Mouse (Mus musculus) kidney, postnatal 36 days (tissue): ENCODE data around the gene Nol9.
"Not testable (repeated sequence)": the region's sequence is repeated elsewhere in the genome, so short reads cannot be mapped to it uniquely, and the experiment has no call there.

Experiments
- DNase-seq, 2 experiments: peaks; one replicate each; pipeline ENCODE4 v3.0.0; 2021 to 2022; ENCODE audit warnings: mixed read lengths in 2 of 2

The Nol9 gene

DNA sequence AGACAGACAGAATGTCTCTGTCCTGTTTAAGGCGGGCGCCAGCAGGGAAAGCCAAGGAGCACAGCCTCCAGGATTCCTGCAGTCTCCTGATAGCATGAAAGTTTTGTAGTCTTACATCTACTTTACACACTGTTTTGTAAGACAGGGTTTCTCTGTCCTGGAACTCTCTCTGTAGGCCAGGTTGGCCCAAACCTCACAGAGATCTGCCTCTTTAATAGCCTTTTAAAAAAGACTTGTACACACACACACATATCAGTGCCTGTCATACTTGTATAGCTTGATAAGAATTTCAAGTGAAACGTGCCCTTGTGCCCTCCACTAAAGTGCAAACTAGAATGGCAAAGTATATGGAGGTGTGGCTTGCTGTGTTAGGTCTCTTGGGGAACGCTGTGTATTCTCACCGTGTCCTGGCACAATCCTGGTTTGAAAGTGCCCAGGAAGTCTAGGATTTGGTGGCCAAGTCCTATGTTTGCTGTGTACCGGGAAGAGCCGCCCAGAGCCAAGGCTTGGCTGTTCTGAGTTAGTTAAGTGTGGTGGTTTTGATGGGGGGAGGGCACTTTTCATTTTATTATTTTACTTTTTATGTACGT, 27.9 kb upstream of the Nol9 start:
- no peak for DNase-seq

DNA sequence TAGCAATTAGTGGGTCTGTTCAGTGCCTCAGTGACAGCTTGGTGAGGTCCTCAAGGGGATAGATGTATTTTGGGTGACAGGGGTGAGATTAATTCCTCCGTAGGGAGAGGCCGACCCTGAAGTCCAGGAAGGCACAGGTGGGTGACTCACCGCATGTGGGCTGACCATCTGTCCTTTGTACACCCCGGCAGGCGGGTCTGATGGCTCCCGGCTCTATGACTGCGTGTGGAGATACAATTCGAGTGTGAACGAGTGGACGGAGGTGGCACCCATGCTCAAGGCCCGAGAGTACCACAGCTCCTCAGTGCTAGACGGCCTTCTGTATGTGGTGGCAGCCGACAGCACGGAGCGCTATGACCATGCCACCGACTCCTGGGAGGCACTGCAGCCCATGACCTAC, 27.0 kb upstream of the Nol9 start:
- no peak for DNase-seq

DNA sequence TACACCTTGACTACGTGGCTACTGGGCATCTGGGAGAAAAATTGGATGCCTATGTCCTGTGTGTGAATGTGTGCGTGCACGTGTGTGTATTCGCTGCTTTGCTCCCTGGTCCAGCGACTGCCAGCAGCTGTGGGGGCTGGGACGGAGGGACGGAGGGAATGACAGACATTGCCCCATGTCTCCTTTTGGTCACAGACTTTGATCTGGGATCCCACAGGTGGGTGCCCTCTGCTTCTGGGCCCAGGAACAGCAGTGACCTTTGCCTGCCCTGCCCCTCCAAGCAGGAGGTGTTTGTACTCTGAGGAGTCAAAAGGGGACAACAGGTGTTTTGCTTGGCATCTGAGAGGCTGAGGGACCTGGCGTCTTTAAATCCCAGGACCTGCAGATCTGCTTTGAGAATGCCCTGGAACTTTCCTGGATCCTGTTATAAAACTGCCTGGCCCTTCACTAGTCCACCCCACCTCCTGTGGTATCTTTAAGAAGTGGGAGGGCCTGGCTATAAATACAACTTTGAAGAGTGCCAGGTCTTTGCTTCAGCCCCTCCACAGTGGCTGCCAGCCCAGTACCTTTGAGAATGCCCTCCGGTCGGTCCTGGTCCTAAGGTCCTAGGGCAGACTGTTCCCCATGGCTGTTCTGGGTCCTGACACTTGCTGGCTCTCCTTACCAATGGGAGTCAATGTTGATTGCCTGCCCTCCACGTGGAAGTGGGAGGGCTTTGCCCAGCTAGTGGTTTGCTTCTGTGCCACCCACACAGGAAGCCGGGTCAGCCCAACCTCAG, 25.9 kb upstream of the Nol9 start:
- DNase-seq: peak; percentile 84 to 86

DNA sequence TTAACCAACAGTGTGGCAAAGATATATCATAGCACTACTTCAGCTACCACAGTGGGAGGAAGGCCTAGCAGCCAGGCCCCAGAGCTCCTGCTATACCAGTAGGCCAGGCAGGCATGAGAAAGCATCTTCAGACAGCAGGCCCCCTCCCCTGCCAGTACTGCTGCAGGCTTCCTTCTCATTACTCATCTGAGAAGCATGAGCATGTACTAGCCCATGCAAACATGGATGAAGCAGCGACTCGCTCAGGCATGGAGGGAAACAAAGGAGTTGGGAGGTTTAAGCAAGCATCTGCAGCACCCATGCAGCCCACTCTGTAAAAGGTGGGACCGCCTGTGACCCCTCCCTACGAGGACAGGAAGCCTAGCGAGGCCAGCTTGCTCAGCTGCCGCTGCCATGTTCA, 20.0 kb upstream of the Nol9 start:
- DNase-seq: no peak

DNA sequence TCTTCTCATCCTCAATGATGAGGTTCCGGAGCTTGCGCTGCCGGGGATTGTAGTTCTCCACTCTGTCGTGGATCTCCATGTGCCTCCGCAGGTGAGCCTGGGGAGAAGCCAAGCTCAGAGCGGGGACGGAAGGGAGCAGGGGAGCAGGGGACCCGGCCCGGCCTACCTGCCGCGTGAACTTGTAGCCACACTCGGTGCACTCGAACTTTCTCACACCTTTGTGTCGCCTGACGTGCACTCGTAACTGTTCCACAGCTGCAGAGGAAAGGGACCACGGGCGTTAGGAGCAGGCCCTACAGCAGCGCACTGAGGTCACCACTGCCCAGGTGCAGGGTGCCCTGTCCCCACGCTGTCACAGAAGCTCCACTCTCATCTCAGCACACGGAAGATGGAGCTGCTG, 19.1 kb upstream of the Nol9 start:
- DNase-seq: no peak

- no peak for DNase-seq
Measured at GRCm38 (mm10) chr4:152021568-152022097, 17.5 kb upstream of the Nol9 start.

- DNase-seq: no peak
Measured at GRCm38 (mm10) chr4:152022506-152022905, 16.6 kb upstream of the Nol9 start.

GRCm38 (mm10) chr4:152024525-152024924, 14.6 kb upstream of the Nol9 start:
- DNase-seq: no peak

- DNase-seq: peak in 1 of 2 experiments; percentile 69
Measured at GRCm38 (mm10) chr4:152026751-152027508, 12.2 kb upstream of the Nol9 start.

DNA sequence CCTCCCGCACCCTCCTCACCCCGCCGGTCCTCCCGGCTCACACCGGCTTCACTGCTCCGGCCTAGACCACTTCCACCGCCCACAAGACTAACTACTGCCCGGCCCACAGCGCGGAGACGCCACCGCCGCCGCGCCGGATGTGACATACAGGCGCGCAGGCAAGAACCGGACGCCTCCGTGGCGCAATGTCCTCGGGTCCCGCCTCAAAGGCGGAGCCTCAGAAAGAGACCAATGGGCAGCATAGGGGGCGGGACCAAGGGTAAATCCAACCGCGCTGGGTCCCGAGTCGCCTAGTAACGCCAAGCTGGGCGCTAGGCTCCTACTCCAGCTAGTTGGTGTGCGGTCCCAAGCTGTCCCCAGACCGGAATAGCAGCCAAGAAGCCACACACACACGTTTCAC, 11.6 kb upstream of the Nol9 start, which contains the start of gene Zbtb48:
TSS of gene Zbtb48 (minus strand) at position 148 of the 400 bp plus-strand sequence.
- DNase-seq: peak; percentile 98 to 99

DNA sequence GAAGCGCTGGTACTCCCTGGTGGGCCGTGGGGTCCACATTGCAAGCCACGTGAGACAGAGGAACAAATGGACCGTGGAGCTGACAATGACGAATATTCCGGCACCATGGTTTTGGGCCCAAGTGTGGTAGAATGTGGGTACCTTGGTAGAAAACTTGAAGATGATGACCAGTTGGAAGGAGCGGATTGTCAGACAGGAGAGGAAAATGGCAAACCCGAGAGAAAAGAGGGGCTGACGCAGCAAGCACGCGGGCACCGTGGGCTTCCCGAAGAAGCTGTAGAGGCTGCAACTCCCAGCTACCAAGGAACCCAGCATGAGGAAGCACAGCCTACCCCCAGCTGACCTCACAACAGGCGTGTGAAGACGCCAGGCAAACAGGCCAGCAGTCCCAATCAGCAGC, 10.7 kb upstream of the Nol9 start:
- DNase-seq: no peak

- DNase-seq: peak in 1 of 2 experiments; percentile 50
Measured at GRCm38 (mm10) chr4:152029087-152029486, 10.0 kb upstream of the Nol9 start.

- DNase-seq: no peak
Measured at GRCm38 (mm10) chr4:152029997-152030396, 9.1 kb upstream of the Nol9 start.

DNA sequence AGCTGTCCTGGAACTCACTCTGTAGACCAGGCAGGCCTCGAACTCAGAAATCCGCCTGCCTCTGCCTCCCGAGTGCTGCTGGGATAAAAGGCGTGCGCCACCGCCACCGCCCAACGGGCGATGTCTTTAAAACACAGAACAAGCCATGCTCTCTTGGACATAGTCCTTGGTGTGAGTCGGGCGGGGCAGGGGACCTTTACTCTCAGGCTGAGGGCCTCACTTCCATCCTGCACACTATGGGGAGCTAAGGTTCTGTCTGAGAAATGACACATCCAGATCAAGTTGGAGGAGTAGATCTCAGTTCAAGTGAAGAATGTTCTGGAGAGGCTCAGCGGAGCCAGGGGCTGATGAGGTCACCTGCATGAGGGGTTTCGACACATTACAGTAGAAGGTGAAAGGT, 6.2 kb upstream of the Nol9 start:
- DNase-seq: no peak

- DNase-seq: not testable (repeated sequence)
Measured at GRCm38 (mm10) chr4:152036464-152036863, 2.7 kb upstream of the Nol9 start.

DNA sequence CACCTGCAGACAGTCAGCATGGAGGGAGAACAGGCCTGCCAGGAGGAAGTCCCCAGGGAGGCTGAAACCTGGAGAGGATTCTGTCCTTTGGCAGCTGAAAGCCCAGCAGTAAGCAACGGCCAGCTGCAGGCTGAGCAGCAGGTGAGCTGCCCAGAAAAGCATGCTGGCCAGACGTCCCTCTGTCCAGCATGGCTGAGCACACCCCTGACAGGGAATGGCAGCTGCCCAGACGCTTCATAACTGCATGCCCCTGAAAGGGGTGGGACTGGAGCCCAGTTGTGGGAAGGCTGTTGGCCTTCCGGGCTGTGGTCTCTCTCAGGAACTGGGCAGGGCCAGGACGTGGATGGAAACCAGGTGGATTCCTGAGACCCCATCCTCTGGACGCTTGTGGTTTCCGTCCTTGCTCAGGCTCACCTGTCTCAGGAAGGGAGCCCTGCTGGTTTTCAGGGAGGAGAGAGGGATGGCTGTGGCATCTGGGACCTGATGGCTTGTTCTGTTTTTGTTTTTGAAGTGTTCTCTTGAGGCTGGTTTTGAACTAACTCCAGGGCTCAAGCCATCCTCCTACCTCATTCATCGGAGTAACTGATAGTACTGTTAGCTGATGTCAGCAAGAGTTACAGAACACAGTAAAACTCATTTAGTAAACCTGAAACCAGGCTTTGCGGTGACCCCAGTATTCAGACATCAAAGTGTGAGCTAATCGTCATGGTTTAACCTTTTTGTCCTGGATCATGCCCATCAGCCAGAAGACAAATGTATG, 716 bp upstream of the Nol9 start, which contains the start of gene Tas1r1:
TSS of gene Tas1r1 (minus strand) at position 344 of the 760 bp plus-strand sequence.
- DNase-seq: peak in 1 of 2 experiments; percentile 41

DNA sequence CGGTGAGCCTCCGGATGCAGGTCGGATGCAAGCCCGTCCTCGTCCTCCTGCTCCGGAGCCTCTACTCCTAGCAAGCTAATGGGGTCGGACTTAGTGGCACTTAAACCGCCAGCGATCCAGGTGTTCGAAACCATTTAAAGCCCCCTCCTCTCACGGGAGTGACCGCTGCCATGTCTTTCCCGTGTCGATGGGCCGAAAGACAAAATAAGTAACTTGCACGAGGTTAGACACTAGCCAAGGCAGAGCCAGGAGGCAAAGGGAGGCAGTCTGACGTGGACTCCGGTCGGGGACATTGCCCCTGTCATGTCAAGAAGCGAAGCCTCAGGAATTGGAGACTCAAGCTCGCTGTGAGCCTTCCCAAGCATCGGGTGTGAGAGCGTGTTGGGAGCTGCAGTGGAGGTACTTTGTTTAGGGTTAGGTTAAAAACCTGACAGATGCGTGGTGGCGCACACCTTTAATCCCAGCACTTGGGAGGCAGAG, 750 bp downstream of the Nol9 start:
- peak; percentile 30 to 55 for DNase-seq

DNA sequence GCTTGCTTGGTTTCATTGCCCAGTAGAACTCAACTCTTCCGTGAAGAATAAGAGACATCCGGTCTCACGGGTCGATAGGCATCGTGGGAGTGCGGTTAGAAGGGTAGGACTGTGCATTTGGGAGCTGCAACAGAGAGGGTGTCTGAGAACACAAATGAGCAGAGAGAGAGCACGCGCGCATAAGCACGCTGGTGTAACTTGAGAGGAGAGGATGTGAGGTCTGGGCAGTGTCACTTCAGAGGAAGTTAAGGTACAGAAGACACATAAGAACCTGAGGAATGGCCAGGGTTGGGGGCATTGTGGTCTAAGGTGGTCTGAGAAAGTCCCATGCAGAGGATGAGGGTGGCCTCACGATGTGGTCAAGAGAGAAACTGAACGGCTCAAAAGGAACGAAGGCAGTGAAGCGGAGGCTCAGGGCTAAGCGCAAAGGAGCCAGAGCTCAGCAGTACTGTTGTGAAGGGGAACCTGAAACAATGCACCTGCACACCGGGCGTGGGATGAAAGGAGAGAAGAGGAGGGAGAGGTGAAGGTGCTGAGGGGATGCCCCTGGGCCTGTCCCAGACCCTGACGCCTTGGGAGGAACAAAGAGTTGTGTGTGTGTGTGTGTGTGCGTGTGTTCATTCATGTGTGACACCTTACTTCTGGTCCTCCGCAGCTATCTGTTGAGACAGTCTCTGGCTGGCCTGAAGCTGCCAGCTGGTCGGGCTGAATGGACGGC, 3.0 kb downstream of the Nol9 start:
- DNase-seq: no peak

DNA sequence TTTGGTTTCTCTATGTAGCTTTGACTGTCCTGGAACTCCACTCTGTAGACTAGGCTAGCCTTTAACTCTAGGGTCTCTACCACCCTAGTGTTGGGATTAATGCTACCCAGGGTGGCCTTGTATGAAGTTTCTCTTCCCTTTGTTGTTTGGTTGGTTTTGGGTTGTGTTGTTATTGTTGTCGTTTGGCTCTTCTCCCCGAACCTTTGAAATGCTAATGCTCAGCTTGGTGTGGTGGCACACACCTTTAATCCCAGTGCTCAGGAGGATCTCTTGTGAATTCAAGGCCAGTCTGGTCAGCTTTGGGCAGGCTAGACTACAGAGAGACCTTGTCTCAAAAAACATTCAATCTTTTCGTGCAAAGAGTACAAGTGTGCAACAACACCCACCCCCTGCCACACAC, 4.0 kb downstream of the Nol9 start:
- no peak for DNase-seq

DNA sequence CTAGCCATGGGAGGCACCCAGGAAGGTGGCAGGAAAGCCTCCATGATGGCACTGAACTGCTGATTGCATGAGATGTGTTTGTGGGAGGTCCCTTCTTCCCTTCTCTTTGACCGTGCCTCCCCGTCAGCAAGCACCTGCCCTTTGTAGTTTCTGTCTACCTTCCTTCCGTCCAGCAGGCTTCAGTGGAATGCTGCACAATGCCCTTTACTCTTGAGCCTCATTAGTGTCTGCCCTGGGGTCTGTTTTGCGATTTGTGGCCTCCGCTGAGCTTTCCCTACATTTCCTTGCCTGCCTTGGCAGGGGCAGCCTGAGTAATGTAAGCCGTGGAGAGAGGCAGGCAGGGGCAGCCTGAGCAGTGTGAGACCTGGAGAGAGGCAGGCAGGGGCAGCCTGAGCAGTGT, 5.5 kb downstream of the Nol9 start:
- peak; percentile 45 for DNase-seq

GRCm38 (mm10) chr4:152062390-152063110, 23.4 kb downstream of the Nol9 start:
- peak; percentile 78 to 85 for DNase-seq
